Mouse (Mus musculus) midbrain, embryonic 11.5 days (tissue): ENCODE measurements around the gene Gle1. TPM values are rescaled to one million over a fixed set of nuclear protein-coding genes. Genes with fewer than 3 reads are reported as not detected.

ENCODE experiments used
- ATAC-seq: fragments of 200-750 bp; cut with Nextera tagmentation; 2 replicates; pipeline ENCODE4 v1.8.0; 2017; ENCODE audit warnings: moderate TSS enrichment, moderate library complexity; ENCODE audit not compliant: low FRiP score
- DNase-seq: peaks from one replicate; pipeline ENCODE4 v3.0.0; 2015; ENCODE audit warnings: low spot score; ENCODE audit errors: missing footprints
- H3K27ac ChIP-seq: fragments of 300-500 bp; sonication (generic); 2 replicates; pipeline ENCODE4 v1.5.1; 2014; ENCODE audit warnings: low read depth, low read length
- H3K27me3 ChIP-seq: fragments of 300-500 bp; sonication (generic); 2 replicates; pipeline ENCODE4 v1.6.1; 2014; ENCODE audit warnings: mild to moderate bottlenecking, low read length, moderate library complexity, mixed read lengths; ENCODE audit not compliant: control insufficient read depth, insufficient read depth
- H3K36me3 ChIP-seq: fragments of 300-500 bp; sonication (generic); 2 replicates; pipeline ENCODE4 v1.6.1; 2014; ENCODE audit warnings: mild to moderate bottlenecking, low read length, moderate library complexity, mixed read lengths; ENCODE audit not compliant: control insufficient read depth, insufficient read depth
- H3K4me1 ChIP-seq: fragments of 300-500 bp; sonication (generic); 2 replicates; pipeline ENCODE4 v1.6.1; 2014; ENCODE audit warnings: low read length; ENCODE audit not compliant: control insufficient read depth, insufficient read depth
- H3K4me2 ChIP-seq: fragments of 300-500 bp; sonication (generic); 2 replicates; pipeline ENCODE4 v1.6.1; 2014; ENCODE audit warnings: mild to moderate bottlenecking, moderate library complexity
- H3K4me3 ChIP-seq: fragments of 300-500 bp; sonication (generic); 2 replicates; pipeline ENCODE4 v1.5.1; 2014; ENCODE audit warnings: low read depth, low read length
- H3K9ac ChIP-seq: fragments of 300-500 bp; sonication (generic); 2 replicates; pipeline ENCODE4 v1.6.1; 2014; ENCODE audit warnings: low read length
- H3K9me3 ChIP-seq: fragments of 300-500 bp; sonication (generic); 2 replicates; pipeline ENCODE4 v1.6.1; 2016; ENCODE audit warnings: low read length; ENCODE audit not compliant: control insufficient read depth
- WGBS: fragments of 180-500 bp; shearing (Covaris S2); extraction: QIAGEN DNeasy Blood & Tissue Kit; methylation state at CpG from one replicate; pipeline ENCODE4 v1.1.7; 2014; 5-methylcytosine and 5-hydroxymethylcytosine counted together
- microRNA-seq: library from miRNA; unstranded; fragments of <30 nt; microRNA quantifications from one replicate; pipeline ENCODE4, GENCODE M21; 2017
- polyA plus RNA-seq: library from polyadenylated mRNA; unstranded; fragments of >200 nt; fragmentation: Nextera tagmentation; extraction: Ambion mirVana; gene quantifications from 2 replicates; pipeline ENCODE4 v1.2.1, GENCODE M21; 2014

Gle1 gene
- polyA plus RNA-seq, 1 experiment from 2014 or later, result 57.4 TPM

DNA sequence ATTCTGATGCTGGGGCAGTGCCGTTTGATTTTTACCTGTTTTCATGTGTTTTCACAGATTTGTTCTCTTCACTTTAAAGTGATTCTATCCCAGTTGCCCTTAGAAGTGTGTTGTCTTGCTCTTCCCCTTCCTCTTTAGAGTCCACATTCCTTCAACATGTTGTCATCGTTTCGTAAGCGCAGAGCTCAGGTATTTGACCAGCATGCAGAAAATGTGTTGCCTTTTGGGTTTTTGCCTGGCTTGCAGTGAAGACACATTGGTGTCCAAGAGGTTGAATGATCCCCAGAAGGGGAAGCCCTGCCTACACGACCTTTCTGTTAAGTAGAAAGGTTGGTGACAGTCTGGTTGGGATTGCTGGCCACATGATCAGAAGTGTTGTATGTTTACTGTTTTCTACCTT lies 33.4 kb downstream of the Gle1 start:
- Histone ChIP-seq H3K36me3 (no peaks in the 10 kb centered on the region), H3K27ac (no peak overlapping the region), H3K4me1 (peaks cover 11% of the 10 kb centered on the region), H3K9ac (no peak overlapping the region), H3K9me3 (no peaks in the 10 kb centered on the region), H3K27me3 (no peaks in the 10 kb centered on the region), H3K4me3 (no peak overlapping the region), H3K4me2 (no peak overlapping the region)
- ATAC-seq (no peak), DNase-seq (no peak)
- WGBS, result 80% methylated on average over 5 of the region's 5 CpGs

DNA sequence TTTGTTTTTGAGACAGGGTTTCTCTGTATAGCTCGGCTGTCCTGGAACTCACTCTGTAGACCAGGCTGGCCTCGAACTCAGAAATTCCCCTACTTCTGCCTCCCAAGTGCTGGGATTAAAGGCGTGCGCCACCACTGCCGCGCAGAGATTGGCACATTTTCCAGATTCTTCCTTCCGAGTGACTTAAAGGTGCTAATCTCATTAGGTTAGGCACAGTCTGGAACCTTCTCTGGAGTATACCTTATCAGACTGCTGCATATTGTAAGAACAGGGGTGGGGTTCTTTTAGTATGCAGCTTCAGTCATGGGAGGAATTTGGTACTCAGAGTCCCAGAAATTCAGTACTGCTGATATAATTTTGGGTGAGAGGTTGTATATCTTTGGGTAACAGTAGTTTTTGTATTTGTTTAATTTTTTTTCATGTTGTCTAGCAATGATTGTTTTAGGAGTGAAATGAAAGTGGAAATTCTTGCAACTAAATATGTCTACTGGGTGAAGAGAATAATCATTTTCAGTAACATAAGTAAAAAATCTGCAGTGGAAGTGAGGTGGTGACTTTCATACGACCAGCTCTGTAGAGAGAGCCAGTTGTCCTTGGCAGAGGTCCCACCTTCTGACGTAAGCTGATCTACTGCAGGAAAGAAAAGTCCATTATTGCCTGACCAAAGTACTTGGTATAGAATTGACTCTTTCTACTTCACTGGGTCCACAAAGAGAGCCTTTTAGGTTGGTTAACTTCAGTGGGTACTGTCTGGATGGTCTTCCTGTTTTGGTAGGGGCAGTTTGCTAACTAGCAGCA lies 36.8 kb downstream of the Gle1 start:
- Histone ChIP-seq H3K9me3 (no peaks in the 10 kb centered on the region), H3K36me3 (no peaks in the 10 kb centered on the region; the same call in 1 of the 2 replicates), H3K27me3 (no peaks in the 10 kb centered on the region), H3K9ac (no peak overlapping the region), H3K4me1 (peaks cover 5% of the 10 kb centered on the region), H3K27ac (no peak overlapping the region), H3K4me2 (no peak overlapping the region), H3K4me3 (no peak overlapping the region)
- DNase-seq (no peak), ATAC-seq (no peak)
- 89% methylated on average over 9 of the region's 9 CpGs for WGBS

DNA sequence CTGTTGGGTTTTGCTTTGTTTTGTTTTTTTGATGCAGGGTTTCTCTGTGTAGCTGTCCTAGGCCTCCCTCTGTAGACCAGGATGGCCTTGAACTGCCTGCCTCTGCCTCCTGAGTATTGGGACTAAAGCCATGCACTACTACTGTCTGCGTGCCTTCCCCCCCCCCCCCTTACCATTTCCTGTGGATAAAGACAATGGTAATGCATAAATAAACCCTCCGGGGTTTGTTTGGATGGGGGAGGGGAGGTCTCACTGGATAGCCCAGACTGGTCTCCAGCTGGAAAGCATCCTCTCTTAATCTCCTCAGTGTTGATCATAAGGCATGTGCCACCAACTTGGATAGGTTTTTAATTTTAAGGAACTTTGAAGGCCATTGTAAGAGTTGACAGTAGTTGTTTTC lies 38.3 kb downstream of the Gle1 start:
- no peak for ATAC-seq
- DNase-seq, result no peak
- no peaks in the 10 kb centered on the region for H3K27me3 ChIP-seq
- peaks cover 3% of the 10 kb centered on the region; the same call in 1 of the 2 replicates for H3K36me3 ChIP-seq
- no peak overlapping the region for H3K9ac ChIP-seq
- no peak overlapping the region for H3K4me2 ChIP-seq
- no peaks in the 10 kb centered on the region for H3K4me1 ChIP-seq
- no peak overlapping the region for H3K4me3 ChIP-seq
- H3K27ac ChIP-seq, result no peak overlapping the region
- no peaks in the 10 kb centered on the region for H3K9me3 ChIP-seq
- WGBS, result 40% methylated on average over 2 of the region's 2 CpGs

DNA sequence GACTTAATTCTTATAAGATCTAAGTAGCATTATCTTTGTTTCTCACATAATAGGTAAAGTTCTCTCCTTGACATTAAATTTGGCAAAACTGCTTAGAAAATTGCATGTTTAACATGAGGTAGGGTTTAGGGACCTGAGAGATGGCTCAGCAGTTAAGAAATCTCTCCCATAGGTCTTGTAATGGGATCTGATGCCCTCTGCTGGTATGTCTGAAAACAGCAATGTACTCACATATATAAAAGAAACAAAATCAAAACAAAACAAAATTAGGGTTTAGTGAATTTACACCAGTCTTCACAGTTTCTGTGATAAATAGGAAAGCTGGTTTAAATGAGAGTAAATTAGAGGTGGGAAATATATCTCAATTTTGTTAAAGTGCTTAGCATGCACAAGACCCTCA lies 42.1 kb downstream of the Gle1 start:
- Histone ChIP-seq H3K4me1 (no peaks in the 10 kb centered on the region), H3K4me3 (no peak overlapping the region), H3K27ac (no peak overlapping the region), H3K9ac (no peak overlapping the region), H3K4me2 (no peak overlapping the region), H3K9me3 (no peaks in the 10 kb centered on the region), H3K27me3 (no peaks in the 10 kb centered on the region), H3K36me3 (peaks cover 26% of the 10 kb centered on the region)
- no peak for ATAC-seq
- DNase-seq, result peak; percentile 91

DNA sequence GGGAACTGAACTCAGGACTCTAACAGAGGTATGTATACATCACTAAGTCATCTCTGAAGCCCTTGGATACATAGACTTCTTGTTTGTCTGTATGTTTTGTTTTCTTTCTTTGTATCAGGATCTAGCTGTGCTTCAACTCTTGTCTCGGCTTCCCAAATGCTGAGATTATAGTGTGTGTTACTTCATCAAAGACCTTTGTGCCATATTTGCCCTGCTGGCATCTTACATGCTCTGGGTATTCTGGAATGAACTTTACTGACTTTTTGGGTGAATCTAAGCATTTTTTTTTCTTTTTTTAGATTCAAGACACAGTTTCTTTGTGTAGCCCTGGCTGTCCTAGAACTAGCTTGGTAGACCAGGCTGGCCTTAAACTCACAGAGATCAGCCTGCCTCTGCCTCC lies 45.4 kb downstream of the Gle1 start:
- peaks cover 35% of the 10 kb centered on the region for H3K36me3 ChIP-seq
- H3K4me2 ChIP-seq, result no peak overlapping the region
- no peak for DNase-seq
- H3K4me1 ChIP-seq, result no peaks in the 10 kb centered on the region
- 90% methylated on average over 1 of the region's 1 CpGs for WGBS
- H3K9ac ChIP-seq, result no peak overlapping the region
- no peaks in the 10 kb centered on the region for H3K9me3 ChIP-seq
- H3K4me3 ChIP-seq, result no peak overlapping the region
- no peaks in the 10 kb centered on the region for H3K27me3 ChIP-seq
- H3K27ac ChIP-seq, result no peak overlapping the region
- no peak for ATAC-seq

DNA sequence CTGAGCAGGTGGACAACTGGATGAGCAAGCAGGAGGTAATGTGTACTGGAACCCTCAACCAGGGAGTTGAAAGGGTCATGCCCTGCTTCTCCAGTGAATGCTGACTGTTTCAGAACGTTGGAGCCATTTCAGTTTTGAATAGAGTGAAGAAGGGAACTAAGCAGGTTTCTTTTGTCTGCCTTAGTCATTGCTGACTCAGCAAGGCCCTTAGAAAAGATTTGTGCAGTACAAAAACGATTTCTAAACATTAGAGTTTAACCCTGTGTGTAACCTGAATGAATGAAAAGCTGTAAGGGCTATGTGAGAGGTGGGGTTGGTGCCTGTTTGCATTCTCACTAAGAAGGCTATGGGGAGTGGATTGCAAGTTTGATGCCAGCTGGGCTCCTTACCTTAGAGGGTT lies 56.7 kb downstream of the Gle1 start:
- WGBS, result 64% methylated on average over 2 of the region's 2 CpGs
- no peaks in the 10 kb centered on the region for H3K27me3 ChIP-seq
- no peaks in the 10 kb centered on the region for H3K4me1 ChIP-seq
- H3K4me2 ChIP-seq, result no peak overlapping the region
- no peak overlapping the region for H3K4me3 ChIP-seq
- no peak overlapping the region for H3K9ac ChIP-seq
- DNase-seq (no peak), ATAC-seq (no peak)
- no peaks in the 10 kb centered on the region for H3K9me3 ChIP-seq
- H3K27ac ChIP-seq, result no peak overlapping the region
- peaks cover 48% of the 10 kb centered on the region for H3K36me3 ChIP-seq

DNA sequence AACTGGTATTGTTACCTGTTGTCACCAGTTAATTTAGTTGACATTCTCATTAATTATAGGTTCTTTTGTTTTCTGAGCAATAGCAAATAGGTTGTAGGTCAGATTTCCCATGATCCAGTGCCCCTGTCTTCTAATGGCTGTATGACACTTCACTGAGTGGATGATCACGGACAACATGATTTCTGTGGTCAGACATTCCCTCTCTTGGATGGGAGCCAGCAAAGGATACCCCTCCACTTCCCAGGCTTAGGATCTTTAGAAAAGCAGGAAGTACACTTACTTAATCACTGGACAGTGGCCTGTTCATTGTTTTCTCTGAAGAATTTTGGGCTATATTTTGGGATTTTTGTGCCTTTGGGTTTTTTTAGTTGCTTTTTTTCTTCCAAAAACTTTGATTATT lies 73.9 kb downstream of the Gle1 start:
- H3K36me3 ChIP-seq, result peaks cover 48% of the 10 kb centered on the region
- no peak overlapping the region for H3K27ac ChIP-seq
- H3K4me1 ChIP-seq, result no peaks in the 10 kb centered on the region
- H3K9ac ChIP-seq, result no peak overlapping the region
- H3K4me2 ChIP-seq, result no peak overlapping the region
- WGBS, result 93% methylated on average over 1 of the region's 1 CpGs
- H3K27me3 ChIP-seq, result no peaks in the 10 kb centered on the region
- no peaks in the 10 kb centered on the region for H3K9me3 ChIP-seq
- no peak for DNase-seq
- ATAC-seq, result no peak
- no peak overlapping the region for H3K4me3 ChIP-seq

Small RNAs within 50 kb of the gene (microRNA-seq; reads per million reads assigned to microRNA genes)
- 1.3 reads per million for gene Mir6997

Other genes with a start within 250 kb of the Gle1 start
- gene Gm13420, start 183.7 kb upstream of the Gle1 start, polyA plus RNA-seq, result not detected in 2 replicates
- gene Gm13547, start 176.1 kb upstream of the Gle1 start, polyA plus RNA-seq, result not detected in 2 replicates
- gene Coq4, start 147.9 kb upstream of the Gle1 start, polyA plus RNA-seq, result 32.1 and 35.3 TPM in 2 replicates
- gene Trub2, start 146.9 kb upstream of the Gle1 start, polyA plus RNA-seq, result 25.9 and 29.1 TPM in 2 replicates
- gene Slc27a4, start 132.8 kb upstream of the Gle1 start, polyA plus RNA-seq, result 15.2 and 15.9 TPM in 2 replicates
- 18.5 and 21.5 TPM in 2 replicates for gene Urm1, start 115.4 kb upstream of the Gle1 start, polyA plus RNA-seq
- gene Cercam, start 66.3 kb upstream of the Gle1 start, polyA plus RNA-seq, result 13.4 and 14.0 TPM in 2 replicates
- gene Odf2, start 46.2 kb upstream of the Gle1 start, polyA plus RNA-seq, result 79.4 and 86.7 TPM in 2 replicates
- 136 and 144 TPM in 2 replicates for gene Sptan1, start 30.1 kb downstream of the Gle1 start, polyA plus RNA-seq
- 25.5 and 25.9 TPM in 2 replicates for gene Wdr34, start 113.5 kb downstream of the Gle1 start, polyA plus RNA-seq
- gene Set, start 122.0 kb downstream of the Gle1 start, polyA plus RNA-seq, result 741 and 754 TPM in 2 replicates
- 6.4 and 8.4 TPM in 2 replicates for gene Pkn3, start 142.3 kb downstream of the Gle1 start, polyA plus RNA-seq
- 28.0 and 30.6 TPM in 2 replicates for gene Zdhhc12, start 158.2 kb downstream of the Gle1 start, polyA plus RNA-seq
- 5.1 and 6.0 TPM in 2 replicates for gene Zer1, start 189.2 kb downstream of the Gle1 start, polyA plus RNA-seq
- gene Tbc1d13, start 198.3 kb downstream of the Gle1 start, polyA plus RNA-seq, result 12.1 and 13.3 TPM in 2 replicates
- gene Endog, start 236.1 kb downstream of the Gle1 start, polyA plus RNA-seq, result 11.6 and 13.7 TPM in 2 replicates
- gene Spout1, start 243.0 kb downstream of the Gle1 start, polyA plus RNA-seq, result 65.0 and 69.8 TPM in 2 replicates